Mouse (Mus musculus): ENCODE results near the gene Dnah8. TPM values are rescaled to one million over a fixed set of nuclear protein-coding genes. Genes with fewer than 3 reads are reported as not detected.

Gene Dnah8
- polyA plus RNA-seq, 1 experiment: 10.7 TPM

- Histone ChIP-seq H3K27me3 (ENCODE audit: control insufficient read depth, insufficient read depth, low read length) (no peaks in the 10 kb centered on the region), H3K4me1 (ENCODE audit: control insufficient read depth, insufficient read depth, insufficient read length, low read length) (no peaks in the 10 kb centered on the region), H3K27ac (ENCODE audit: insufficient read depth, low read depth, low read length) (no peak overlapping the region), H3K4me3 (ENCODE audit: low read depth, low read length) (no peak overlapping the region), H3K36me3 (ENCODE audit: control insufficient read depth, insufficient read depth, low read length) (no peaks in the 10 kb centered on the region)
- TF ChIP-seq CTCF (IDR thresholded peaks at IDR 0.05; ENCODE audit: extremely low read depth, insufficient read length, insufficient replicate concordance, low read depth, low read length) (no peak), POLR2A (IDR thresholded peaks at IDR 0.05; ENCODE audit: low read depth, low read length) (no peak)
- 89% methylated on average over 3 of the region's 3 CpGs for WGBS
Observed at GRCm38 (mm10) chr17:30582313-30582712, 41.8 kb upstream of the Dnah8 start.

GRCm38 (mm10) chr17:30583258-30584001 is 40.7 kb upstream of the Dnah8 start:
- Histone ChIP-seq H3K36me3 (ENCODE audit: control insufficient read depth, insufficient read depth, low read length) (no peaks in the 10 kb centered on the region), H3K27ac (ENCODE audit: insufficient read depth, low read depth, low read length) (no peak overlapping the region), H3K4me3 (ENCODE audit: low read depth, low read length) (no peak overlapping the region), H3K27me3 (ENCODE audit: control insufficient read depth, insufficient read depth, low read length) (no peaks in the 10 kb centered on the region), H3K4me1 (ENCODE audit: control insufficient read depth, insufficient read depth, insufficient read length, low read length) (no peaks in the 10 kb centered on the region)
- 80% methylated on average over 2 of the region's 2 CpGs for WGBS
- TF ChIP-seq POLR2A (IDR thresholded peaks at IDR 0.05; ENCODE audit: low read depth, low read length) (no peak), CTCF (IDR thresholded peaks at IDR 0.05; ENCODE audit: extremely low read depth, insufficient read length, insufficient replicate concordance, low read depth, low read length) (no peak)

- no peaks in the 10 kb centered on the region for H3K27me3 ChIP-seq (ENCODE audit: control insufficient read depth, insufficient read depth, low read length)
- TF ChIP-seq CTCF (IDR thresholded peaks at IDR 0.05; ENCODE audit: extremely low read depth, insufficient read length, insufficient replicate concordance, low read depth, low read length): peak; percentile 27; the same call in 1 of the 2 replicates
- no peak for TF ChIP-seq POLR2A (IDR thresholded peaks at IDR 0.05; ENCODE audit: low read depth, low read length)
- WGBS: 63% methylated on average over 17 of the region's 17 CpGs
- peaks cover 29% of the 10 kb centered on the region for H3K36me3 ChIP-seq (ENCODE audit: control insufficient read depth, insufficient read depth, low read length)
- no peak overlapping the region for H3K4me3 ChIP-seq (ENCODE audit: low read depth, low read length)
- H3K27ac ChIP-seq (ENCODE audit: insufficient read depth, low read depth, low read length): no peak overlapping the region
- H3K4me1 ChIP-seq (ENCODE audit: control insufficient read depth, insufficient read depth, insufficient read length, low read length): no peaks in the 10 kb centered on the region
Observed at GRCm38 (mm10) chr17:30590417-30591198, 33.5 kb upstream of the Dnah8 start.

- Histone ChIP-seq H3K4me3 (ENCODE audit: low read depth, low read length) (no peak overlapping the region), H3K27me3 (ENCODE audit: control insufficient read depth, insufficient read depth, low read length) (no peaks in the 10 kb centered on the region), H3K27ac (ENCODE audit: insufficient read depth, low read depth, low read length) (no peak overlapping the region), H3K36me3 (ENCODE audit: control insufficient read depth, insufficient read depth, low read length) (peaks cover 55% of the 10 kb centered on the region), H3K4me1 (ENCODE audit: control insufficient read depth, insufficient read depth, insufficient read length, low read length) (no peaks in the 10 kb centered on the region)
- TF ChIP-seq POLR2A (IDR thresholded peaks at IDR 0.05; ENCODE audit: low read depth, low read length) (no peak), CTCF (IDR thresholded peaks at IDR 0.05; ENCODE audit: extremely low read depth, insufficient read length, insufficient replicate concordance, low read depth, low read length) (no peak)
- 73% methylated on average over 5 of the region's 5 CpGs for WGBS
Observed at GRCm38 (mm10) chr17:30594407-30594806, 29.7 kb upstream of the Dnah8 start.

DNA sequence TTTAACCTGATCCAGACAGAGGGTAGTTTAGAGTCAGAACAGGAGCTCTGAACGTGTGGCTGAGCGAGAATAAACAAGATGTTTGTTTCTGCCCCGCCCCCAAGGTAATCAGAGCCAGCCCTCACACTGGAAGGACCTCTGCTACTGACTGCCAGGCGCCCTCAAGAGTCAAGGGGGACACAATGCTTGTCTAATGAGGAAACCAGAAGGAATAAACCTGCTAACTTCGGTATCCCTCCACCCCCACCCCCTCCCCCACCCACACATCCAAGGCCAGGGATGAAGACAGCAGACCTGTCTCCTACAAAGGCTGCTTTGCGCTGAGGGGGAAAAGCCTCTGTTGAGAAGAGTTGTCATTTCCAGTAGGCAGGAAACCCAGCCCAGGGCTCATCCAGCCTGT is 29.3 kb upstream of the Dnah8 start:
- TF ChIP-seq POLR2A (IDR thresholded peaks at IDR 0.05; ENCODE audit: low read depth, low read length) (no peak), CTCF (IDR thresholded peaks at IDR 0.05; ENCODE audit: extremely low read depth, insufficient read length, insufficient replicate concordance, low read depth, low read length) (no peak)
- Histone ChIP-seq H3K27ac (ENCODE audit: insufficient read depth, low read depth, low read length) (no peak overlapping the region), H3K4me3 (ENCODE audit: low read depth, low read length) (no peak overlapping the region), H3K36me3 (ENCODE audit: control insufficient read depth, insufficient read depth, low read length) (peaks cover 55% of the 10 kb centered on the region), H3K27me3 (ENCODE audit: control insufficient read depth, insufficient read depth, low read length) (no peaks in the 10 kb centered on the region), H3K4me1 (ENCODE audit: control insufficient read depth, insufficient read depth, insufficient read length, low read length) (no peaks in the 10 kb centered on the region)
- 67% methylated on average over 6 of the region's 6 CpGs for WGBS

- TF ChIP-seq CTCF (IDR thresholded peaks at IDR 0.05; ENCODE audit: extremely low read depth, insufficient read length, insufficient replicate concordance, low read depth, low read length) (no peak), POLR2A (IDR thresholded peaks at IDR 0.05; ENCODE audit: low read depth, low read length) (no peak)
- Histone ChIP-seq H3K27ac (ENCODE audit: insufficient read depth, low read depth, low read length) (no peak overlapping the region), H3K4me1 (ENCODE audit: control insufficient read depth, insufficient read depth, insufficient read length, low read length) (no peaks in the 10 kb centered on the region), H3K4me3 (ENCODE audit: low read depth, low read length) (no peak overlapping the region), H3K27me3 (ENCODE audit: control insufficient read depth, insufficient read depth, low read length) (no peaks in the 10 kb centered on the region), H3K36me3 (ENCODE audit: control insufficient read depth, insufficient read depth, low read length) (peaks cover 55% of the 10 kb centered on the region)
- WGBS: 95% methylated on average over 9 of the region's 9 CpGs
Observed at GRCm38 (mm10) chr17:30597786-30598185, 26.4 kb upstream of the Dnah8 start.

- no peak for TF ChIP-seq CTCF (IDR thresholded peaks at IDR 0.05; ENCODE audit: extremely low read depth, insufficient read length, insufficient replicate concordance, low read depth, low read length)
- TF ChIP-seq POLR2A (IDR thresholded peaks at IDR 0.05; ENCODE audit: low read depth, low read length): no peak
- H3K36me3 ChIP-seq (ENCODE audit: control insufficient read depth, insufficient read depth, low read length): peaks cover 53% of the 10 kb centered on the region
- 97% methylated on average over 5 of the region's 5 CpGs for WGBS
Observed at GRCm38 (mm10) chr17:30598300-30598699, 25.9 kb upstream of the Dnah8 start.

More at GRCm38 (mm10) chr17:30598300-30598699, 25.9 kb upstream of the Dnah8 start:
- Histone ChIP-seq H3K4me1 (ENCODE audit: control insufficient read depth, insufficient read depth, insufficient read length, low read length) (no peaks in the 10 kb centered on the region), H3K27me3 (ENCODE audit: control insufficient read depth, insufficient read depth, low read length) (no peaks in the 10 kb centered on the region), H3K4me3 (ENCODE audit: low read depth, low read length) (no peak overlapping the region), H3K27ac (ENCODE audit: insufficient read depth, low read depth, low read length) (no peak overlapping the region)
